Mouse (Mus musculus) embryonic facial prominence, embryonic 15.5 days (tissue): ENCODE results near the gene Gm11096. TPM values are rescaled to one million over a fixed set of nuclear protein-coding genes. Genes with fewer than 3 reads are reported as not detected.

ENCODE experiments used
- ATAC-seq: fragments of 200-750 bp; cut with Nextera tagmentation; 2 replicates; pipeline ENCODE4 v1.8.0; 2017; ENCODE audit warnings: low read depth, moderate TSS enrichment; ENCODE audit not compliant: insufficient number of reproducible peaks, low FRiP score, low TSS enrichment
- H3K27ac ChIP-seq: fragments of 300-500 bp; sonication (generic); replicated peaks from 2 replicates; pipeline ENCODE4 v1.5.1; 2015; ENCODE audit warnings: mild to moderate bottlenecking, inconsistent platforms
- H3K27me3 ChIP-seq: fragments of 300-500 bp; sonication (generic); 2 replicates; pipeline ENCODE4 v1.6.1; 2015; ENCODE audit warnings: inconsistent platforms
- H3K36me3 ChIP-seq: fragments of 300-500 bp; sonication (generic); 2 replicates; pipeline ENCODE4 v1.6.1; 2015; ENCODE audit warnings: mild to moderate bottlenecking, inconsistent platforms
- H3K4me1 ChIP-seq: fragments of 300-500 bp; sonication (generic); 2 replicates; pipeline ENCODE4 v1.6.1; 2015; ENCODE audit warnings: inconsistent platforms
- H3K4me2 ChIP-seq: fragments of 300-500 bp; sonication (generic); replicated peaks from 2 replicates; pipeline ENCODE4 v1.6.1; 2015; ENCODE audit warnings: mild to moderate bottlenecking, inconsistent platforms
- H3K4me3 ChIP-seq: fragments of 300-500 bp; sonication (generic); replicated peaks from 2 replicates; pipeline ENCODE4 v1.5.1; 2015; ENCODE audit warnings: mild to moderate bottlenecking, inconsistent platforms
- H3K9ac ChIP-seq: fragments of 300-500 bp; sonication (generic); 2 replicates; pipeline ENCODE4 v1.6.1; 2015; ENCODE audit warnings: inconsistent platforms
- H3K9me3 ChIP-seq: fragments of 300-500 bp; sonication (generic); replicated peaks from 2 replicates; pipeline ENCODE4 v1.6.1; 2016; ENCODE audit warnings: inconsistent platforms
- WGBS: fragments of 180-500 bp; shearing (Covaris S2); methylation state at CpG from one replicate; pipeline ENCODE4 v1.1.7; 2015; 5-methylcytosine and 5-hydroxymethylcytosine counted together
- polyA plus RNA-seq: library from polyadenylated mRNA; unstranded; fragments of >200 nt; fragmentation: Nextera tagmentation; extraction: Ambion mirVana; gene quantifications from 2 replicates; pipeline ENCODE4 v1.2.1, GENCODE M21; 2015

The Gm11096 gene
- polyA plus RNA-seq, 1 experiment from 2014 or later = not detected

DNA sequence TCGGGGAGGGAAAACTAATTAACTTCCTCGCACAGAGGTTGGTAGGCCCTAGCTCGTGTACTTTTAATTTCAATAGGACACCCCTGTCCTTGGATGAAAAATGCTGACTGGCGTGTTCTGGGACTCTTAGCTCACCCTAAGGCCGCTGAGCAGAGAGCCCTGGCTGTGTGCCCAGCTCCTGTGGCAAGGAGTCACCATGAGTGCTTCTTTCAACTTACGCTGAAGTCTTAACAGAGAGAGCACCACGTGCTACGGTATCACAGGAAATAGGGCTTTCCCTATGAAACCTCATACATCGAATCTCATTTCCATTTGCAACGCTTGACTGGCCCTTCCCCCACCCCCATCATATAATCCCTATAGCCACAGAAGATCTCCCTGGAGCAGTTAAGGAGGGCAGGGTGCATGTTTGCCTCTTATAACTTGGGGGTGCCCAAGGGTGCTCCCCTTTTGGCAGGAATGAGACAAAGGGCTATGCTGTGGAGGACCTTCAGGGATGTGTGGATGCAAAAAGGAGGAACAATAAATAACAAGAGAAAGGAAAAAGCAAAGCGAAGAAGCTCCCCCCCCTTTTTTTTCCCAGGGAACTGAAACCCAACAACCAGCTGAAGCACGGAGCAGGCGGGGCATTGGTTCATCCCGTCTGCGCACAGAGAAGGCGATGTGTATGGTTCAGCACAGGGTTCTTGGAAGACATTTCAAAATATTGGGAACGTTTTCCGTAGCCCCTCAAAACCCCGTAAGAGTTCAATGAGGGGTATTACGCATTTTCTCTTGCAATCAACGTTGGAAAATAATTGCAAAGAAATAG, 39.0 kb downstream of the Gm11096 start:
- Histone ChIP-seq H3K4me2 (0 out of 2 replicates have a peak overlapping the region, but pooled peaks have one; percentile 19), H3K27ac (no peak overlapping the region)

GRCm38 (mm10) chr17:81481843-81482490, 40.4 kb downstream of the Gm11096 start:
- no peaks in the 10 kb centered on the region for H3K9me3 ChIP-seq
- H3K36me3 ChIP-seq = no peaks in the 10 kb centered on the region
- peaks cover 8% of the 10 kb centered on the region; the same call in 1 of the 2 replicates for H3K4me1 ChIP-seq
- no peak overlapping the region for H3K4me2 ChIP-seq
- H3K27me3 ChIP-seq = no peaks in the 10 kb centered on the region
- no peak for ATAC-seq
- H3K9ac ChIP-seq = no peak overlapping the region
- no peak overlapping the region for H3K27ac ChIP-seq
- 75% methylated on average over 11 of the region's 11 CpGs for WGBS
- H3K4me3 ChIP-seq = no peak overlapping the region

More for the DNA sequence above, 39.0 kb downstream of the Gm11096 start:
- Histone ChIP-seq H3K36me3 (no peaks in the 10 kb centered on the region), H3K4me1 (peaks cover 8% of the 10 kb centered on the region; the same call in 1 of the 2 replicates), H3K9ac (no peak overlapping the region), H3K4me3 (no peak overlapping the region), H3K9me3 (no peaks in the 10 kb centered on the region), H3K27me3 (no peaks in the 10 kb centered on the region)
- peak; percentile 80 for ATAC-seq
- 52% methylated on average over 21 of the region's 21 CpGs for WGBS

- Histone ChIP-seq H3K27ac (no peak overlapping the region), H3K4me2 (no peak overlapping the region), H3K9ac (no peak overlapping the region), H3K4me3 (no peak overlapping the region), H3K4me1 (no peaks in the 10 kb centered on the region), H3K36me3 (no peaks in the 10 kb centered on the region), H3K9me3 (no peaks in the 10 kb centered on the region), H3K27me3 (no peaks in the 10 kb centered on the region)
- no peak for ATAC-seq
- 68% methylated on average over 1 of the region's 1 CpGs for WGBS
Measured at GRCm38 (mm10) chr17:81486388-81486787, 44.8 kb downstream of the Gm11096 start.
